Comparison of ENCODE assay signal across 8 mouse cellular contexts in the genomic region with DNA sequence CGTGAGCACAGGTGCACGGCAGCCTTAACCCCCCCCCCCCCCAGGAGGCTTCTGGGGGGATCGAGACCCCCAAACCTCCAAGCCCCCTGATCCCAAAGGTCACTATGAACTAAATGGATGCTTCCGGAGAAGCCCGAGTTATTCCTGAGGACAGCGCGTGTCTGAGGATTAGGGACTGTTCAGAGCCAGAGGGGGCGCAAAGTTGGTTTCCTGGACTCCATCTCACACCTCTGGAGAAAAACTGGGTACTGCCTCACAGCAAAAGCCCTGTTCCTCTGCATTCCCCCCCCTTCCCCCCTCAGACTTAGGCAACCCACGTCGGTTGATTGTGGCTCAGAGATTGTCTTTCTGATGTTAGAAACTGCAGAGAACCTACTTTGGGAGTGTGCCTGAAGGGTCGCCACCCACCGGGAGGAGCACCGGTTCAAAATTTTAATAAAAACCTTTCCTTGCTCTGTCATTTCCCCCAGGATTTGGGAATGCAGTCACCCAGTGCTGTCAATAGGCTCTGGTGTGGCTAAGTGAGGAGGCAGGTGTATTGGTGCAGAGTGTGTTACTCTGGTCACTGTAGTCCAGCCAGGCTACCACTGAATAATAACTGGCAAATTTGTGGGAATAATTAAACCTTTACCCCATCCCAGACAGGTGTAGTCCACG. TPM values are rescaled to one million over a fixed set of nuclear protein-coding genes. Genes with fewer than 3 reads are reported as not detected.
DNase-seq lines count a peak whose midpoint lies in the region; ATAC-seq and TF ChIP-seq lines count a peak whose summit lies in the region.

No protein-coding gene starts in this region.

- H3K27ac ChIP-seq in kidney, embryonic 14.5 days (ENCODE audit: low read depth, low read length): peak overlapping the region; percentile 84
- peak overlapping the region; percentile 99 for H3K27ac ChIP-seq in bone marrow macrophage, adult 2 months (ENCODE audit: insufficient read depth, low read depth, low read length)

- H3K4me1 ChIP-seq in kidney, embryonic 14.5 days (ENCODE audit: control insufficient read depth, insufficient read depth, low read length): peaks cover 10% of the 10 kb centered on the region; the same call in 1 of the 2 replicates
- peaks cover 22% of the 10 kb centered on the region for H3K4me1 ChIP-seq in bone marrow macrophage, adult 2 months (ENCODE audit: control insufficient read depth, insufficient read depth, low read length)

- no peak for TF ChIP-seq POLR2A in bone marrow macrophage, adult 2 months (IDR thresholded peaks at IDR 0.05; ENCODE audit: borderline replicate concordance, low read depth, low read length)

- no peaks in the 10 kb centered on the region for H3K36me3 ChIP-seq in kidney, embryonic 14.5 days (ENCODE audit: control insufficient read depth, insufficient read depth, low read length)

- H3K9me3 ChIP-seq in kidney, embryonic 14.5 days (ENCODE audit: control insufficient read depth, low read length): no peaks in the 10 kb centered on the region

- H3K9ac ChIP-seq in kidney, embryonic 14.5 days (ENCODE audit: low read depth, low read length): peak overlapping the region; percentile 80

- 9% methylated on average over 14 of the region's 14 CpGs for WGBS in kidney, embryonic 14.5 days

- peak overlapping the region; percentile 63 for H3K4me3 ChIP-seq in kidney, embryonic 14.5 days (ENCODE audit: low read length)
- peak overlapping the region; percentile 64 for H3K4me3 ChIP-seq in bone marrow macrophage, adult 2 months (ENCODE audit: insufficient read depth, low read length)

- H3K27me3 ChIP-seq in kidney, embryonic 14.5 days (ENCODE audit: control insufficient read depth, insufficient read depth, low read length): no peaks in the 10 kb centered on the region; the same call in none of the 2 replicates

- no peak for DNase-seq in kidney, adult 9 months
- no peak for DNase-seq in Muller cell, postnatal 12 days (ENCODE audit: inconsistent ontology term)
- DNase-seq in adrenal gland, postnatal 14 days: no peak
- DNase-seq in adrenal gland, postnatal 4 days (ENCODE audit: low spot score in 2 of 2): no peak

- peak; percentile 37; the same call in 1 of the 2 replicates for ATAC-seq in kidney, embryonic 14.5 days (ENCODE audit: low FRiP score, low TSS enrichment)
- ATAC-seq in granulocyte monocyte progenitor cell, adult 5-6 weeks (replicated peaks; ENCODE audit: poor library complexity, severe bottlenecking): peak; percentile 10
- ATAC-seq in megakaryocyte-erythroid progenitor cell, adult 5-6 weeks (replicated peaks; ENCODE audit: low FRiP score, low TSS enrichment, poor library complexity, severe bottlenecking): peak; percentile 14; the same call in 1 of the 2 replicates

- peak; percentile 13; the same call in 1 of the 2 replicates for TF ChIP-seq CTCF in bone marrow macrophage, adult 2 months (IDR thresholded peaks at IDR 0.05; ENCODE audit: low read depth, low read length)

- H3K4me2 ChIP-seq in kidney, embryonic 14.5 days (replicated peaks; ENCODE audit: low read depth, low read length): peak overlapping the region; percentile 84

RNA-seq across cellular contexts. Expression of a gene that starts 0.8 kb away (rescaled TPM):
- polyA plus RNA-seq in kidney, embryonic 14.5 days (2014; fragmentation: Nextera tagmentation; extraction: Ambion mirVana): 9.7 and 11.8 TPM in 2 replicates
- polyA plus RNA-seq in bone marrow macrophage, adult 2 months (2012; ENCODE audit: insufficient read depth, insufficient read length, missing spikeins): 32.6 and 38.7 TPM in 2 replicates
- 41.4 and 42.6 TPM in 2 replicates for total RNA-seq in granulocyte monocyte progenitor cell, adult 5-6 weeks (2014; fragmentation: Nextera tagmentation)
- 14.9 and 16.6 TPM in 2 replicates for total RNA-seq in granulocyte monocyte progenitor cell, adult 5-6 weeks (2017)
- 40.6 and 46.9 TPM in 2 replicates for total RNA-seq in megakaryocyte-erythroid progenitor cell, adult 5-6 weeks (2014; fragmentation: Nextera tagmentation)
- 16.5 and 20.6 TPM in 2 replicates for total RNA-seq in megakaryocyte-erythroid progenitor cell, adult 5-6 weeks (2017)
- 2.4 and 4.4 TPM in 2 replicates for total RNA-seq in adrenal gland, postnatal 14 days (2021)
- total RNA-seq in adrenal gland, postnatal 4 days (2021): 1 to 10 TPM; 5.7 to 9.0 TPM

RNA-seq across cellular contexts. Expression of a gene that starts 1.0 kb away (rescaled TPM):
- 2.2 and 6.1 TPM in 2 replicates for polyA plus RNA-seq in kidney, embryonic 14.5 days (2014; fragmentation: Nextera tagmentation; extraction: Ambion mirVana)
- 3.7 and 4.4 TPM in 2 replicates for polyA plus RNA-seq in bone marrow macrophage, adult 2 months (2012; ENCODE audit: insufficient read depth, insufficient read length, missing spikeins)
- total RNA-seq in granulocyte monocyte progenitor cell, adult 5-6 weeks (2014; fragmentation: Nextera tagmentation): 1.4 and 2.1 TPM in 2 replicates
- total RNA-seq in granulocyte monocyte progenitor cell, adult 5-6 weeks (2017): 1.5 and 1.6 TPM in 2 replicates
- 7.3 and 9.3 TPM in 2 replicates for total RNA-seq in megakaryocyte-erythroid progenitor cell, adult 5-6 weeks (2014; fragmentation: Nextera tagmentation)
- 4.1 and 4.7 TPM in 2 replicates for total RNA-seq in megakaryocyte-erythroid progenitor cell, adult 5-6 weeks (2017)
- total RNA-seq in adrenal gland, postnatal 14 days (2021): 3.3 and 7.0 TPM in 2 replicates
- total RNA-seq in adrenal gland, postnatal 4 days (2021): 10 to 100 TPM; 10.4 to 14.5 TPM

RNA-seq across cellular contexts. Expression of a gene that starts 48.5 kb away (rescaled TPM):
- 42.1 and 49.8 TPM in 2 replicates for polyA plus RNA-seq in kidney, embryonic 14.5 days (2014; fragmentation: Nextera tagmentation; extraction: Ambion mirVana)
- 32.5 and 35.5 TPM in 2 replicates for polyA plus RNA-seq in bone marrow macrophage, adult 2 months (2012; ENCODE audit: insufficient read depth, insufficient read length, missing spikeins)
- 38.0 and 41.1 TPM in 2 replicates for total RNA-seq in granulocyte monocyte progenitor cell, adult 5-6 weeks (2014; fragmentation: Nextera tagmentation)
- 37.5 and 49.5 TPM in 2 replicates for total RNA-seq in granulocyte monocyte progenitor cell, adult 5-6 weeks (2017)
- 50.3 and 51.7 TPM in 2 replicates for total RNA-seq in megakaryocyte-erythroid progenitor cell, adult 5-6 weeks (2014; fragmentation: Nextera tagmentation)
- total RNA-seq in megakaryocyte-erythroid progenitor cell, adult 5-6 weeks (2017): 79.1 and 90.9 TPM in 2 replicates
- 41.0 and 41.1 TPM in 2 replicates for total RNA-seq in adrenal gland, postnatal 14 days (2021)
- total RNA-seq in adrenal gland, postnatal 4 days (2021): 10 to 100 TPM; 55.7 to 61.1 TPM
